Mouse (Mus musculus) gastrocnemius, adult 18-20 months (tissue): Measurements from ENCODE around the gene Rtp3. TPM values are rescaled to one million over a fixed set of nuclear protein-coding genes. Genes with fewer than 3 reads are reported as not detected.

ENCODE experiments used
- DNase-seq: peaks from one replicate; pipeline ENCODE4 v3.0.0; 2021; ENCODE audit warnings: low spot score
- total RNA-seq, 2 experiments: library from RNA; stranded (reverse); gene quantifications; 2 replicates each; pipeline ENCODE4 v1.2.3; 2021

Gene Rtp3
- total RNA-seq, 2 experiments from 2014 or later, result 0.94 to 2.4 TPM

GRCm38 (mm10) chr9:110945926-110946325 is 44.5 kb downstream of the Rtp3 start, which contains the start of gene Tdgf1:
Gene Tdgf1 (minus strand): TSS chr9:110946158.
- DNase-seq, result no peak

GRCm38 (mm10) chr9:110945343-110945742 is 45.0 kb downstream of the Rtp3 start:
- DNase-seq, result no peak

GRCm38 (mm10) chr9:110944265-110944664 is 46.1 kb downstream of the Rtp3 start:
- peak; percentile 25 for DNase-seq

GRCm38 (mm10) chr9:110937506-110938490 is 52.6 kb downstream of the Rtp3 start:
- no peak for DNase-seq

- peak; percentile 45 for DNase-seq
Measured at GRCm38 (mm10) chr9:110935941-110936340, 54.4 kb downstream of the Rtp3 start.

Other genes starting within 250 kb of the Rtp3 start
- gene Myl3, start 248.7 kb downstream of the Rtp3 start, total RNA-seq, result 100 to 1,000 TPM; 624 to 860 TPM
- 1 to 10 TPM in 1 of 2 experiments, under 1 TPM in 1; 0.82 to 1.1 TPM for gene Pth1r, start 243.4 kb downstream of the Rtp3 start, total RNA-seq
- not detected for gene Prss42, start 192.4 kb downstream of the Rtp3 start, total RNA-seq
- gene Prss44, start 176.6 kb downstream of the Rtp3 start, total RNA-seq, result not detected
- gene Prss43, start 163.9 kb downstream of the Rtp3 start, total RNA-seq, result not detected
- gene Prss45, start 156.0 kb downstream of the Rtp3 start, total RNA-seq, result not detected
- not detected for gene Prss46, start 146.1 kb downstream of the Rtp3 start, total RNA-seq
- gene Prss50, start 132.6 kb downstream of the Rtp3 start, total RNA-seq, result not detected
- gene Als2cl, start 110.7 kb downstream of the Rtp3 start, total RNA-seq, result 1 to 10 TPM; 4.2 to 4.7 TPM
- 1 to 10 TPM in 1 of 2 experiments, under 1 TPM in 1; 0.91 to 1.0 TPM for gene Tmie, start 110.5 kb downstream of the Rtp3 start, total RNA-seq
- 1 to 10 TPM; 1.2 TPM for gene Fam240a, start 73.7 kb downstream of the Rtp3 start, total RNA-seq
- not detected for gene Tdgf1, start 44.4 kb downstream of the Rtp3 start, total RNA-seq
- 100 to 1,000 TPM in 1 of 2 experiments, 10 to 100 TPM in 1; 82.8 to 112 TPM for gene Lrrc2, start 39.0 kb downstream of the Rtp3 start, total RNA-seq
- gene Ltf, start 28.7 kb upstream of the Rtp3 start, total RNA-seq, result under 1 TPM in 1 of 2 experiments, not detected in 1; 0.07 TPM
- 1 to 10 TPM; 7.7 to 7.9 TPM for gene Ccrl2, start 66.9 kb upstream of the Rtp3 start, total RNA-seq
- 10 to 100 TPM; 72.4 to 82.2 TPM for gene Lrrfip2, start 127.0 kb upstream of the Rtp3 start, total RNA-seq